Mouse (Mus musculus) kidney, postnatal 0 days (tissue): ENCODE measurements around the gene Timp1. TPM values are rescaled to one million over a fixed set of nuclear protein-coding genes. Genes with fewer than 3 reads are reported as not detected.
A peak's percentile ranks its signal among the peaks of the same experiment; 100 is the strongest.

ENCODE experiments used
- ATAC-seq: fragments of 200-750 bp; cut with Nextera tagmentation; replicated peaks from 2 replicates; pipeline ENCODE4 v1.8.0; 2017; ENCODE audit warnings: low read depth, moderate number of reproducible peaks, moderate TSS enrichment, moderate library complexity; ENCODE audit not compliant: low FRiP score
- DNase-seq: peaks from one replicate; pipeline ENCODE4 v3.0.0-alpha.2; 2016; ENCODE audit warnings: low spot score
- H3K27ac ChIP-seq: fragments of 300-500 bp; sonication (generic); 2 replicates; pipeline ENCODE4 v1.5.1; 2014; ENCODE audit warnings: mild to moderate bottlenecking
- H3K27me3 ChIP-seq: fragments of 300-500 bp; sonication (generic); 2 replicates; pipeline ENCODE4 v1.6.1; 2014; ENCODE audit warnings: low read length, mixed read lengths; ENCODE audit not compliant: insufficient read depth
- H3K36me3 ChIP-seq: fragments of 300-500 bp; sonication (generic); 2 replicates; pipeline ENCODE4 v1.6.1; 2014; ENCODE audit warnings: low read length, mixed read lengths; ENCODE audit not compliant: insufficient read depth
- H3K4me1 ChIP-seq: fragments of 300-500 bp; sonication (generic); replicated peaks from 2 replicates; pipeline ENCODE4 v1.6.1; 2014; ENCODE audit warnings: antibody characterized with exemption, low read length, mixed read lengths; ENCODE audit not compliant: insufficient read depth
- H3K4me2 ChIP-seq: fragments of 300-500 bp; sonication (generic); 2 replicates; pipeline ENCODE4 v1.6.1; 2014; ENCODE audit warnings: mild to moderate bottlenecking, low read length, moderate library complexity, mixed read lengths
- H3K4me3 ChIP-seq: fragments of 300-500 bp; sonication (generic); replicated peaks from 2 replicates; pipeline ENCODE4 v1.5.1; 2014; ENCODE audit warnings: low read depth, low read length
- H3K9ac ChIP-seq: fragments of 300-500 bp; sonication (generic); 2 replicates; pipeline ENCODE4 v1.6.1; 2014; ENCODE audit warnings: low read depth, low read length
- H3K9me3 ChIP-seq: fragments of 300-500 bp; sonication (generic); replicated peaks from 2 replicates; pipeline ENCODE4 v1.6.1; 2016; ENCODE audit warnings: low read length, inconsistent platforms, mixed read lengths
- CTCF ChIP-seq: IDR thresholded peaks from 2 replicates; pipeline ENCODE4 v1.5.1; 2016; ENCODE audit warnings: antibody characterized with exemption, low read depth, mild to moderate bottlenecking, moderate library complexity
- WGBS: fragments of 180-500 bp; shearing (Covaris S2); extraction: QIAGEN DNeasy Blood & Tissue Kit; methylation state at CpG from one replicate; pipeline ENCODE4 v1.1.7; 2014; 5-methylcytosine and 5-hydroxymethylcytosine counted together
- polyA plus RNA-seq: library from polyadenylated mRNA; unstranded; fragments of >200 nt; fragmentation: Nextera tagmentation; extraction: Ambion mirVana; gene quantifications from 2 replicates; pipeline ENCODE4 v1.2.1, GENCODE M21; 2015

The Timp1 gene
- polyA plus RNA-seq, 1 experiment from 2014 or later: 17.2 TPM

GRCm38 (mm10) chrX:20872928-20873500, 3.0 kb downstream of the Timp1 start:
- peak; percentile 22 for DNase-seq

GRCm38 (mm10) chrX:20875241-20875640, 5.3 kb downstream of the Timp1 start:
- Histone ChIP-seq H3K9ac (no peak overlapping the region), H3K4me3 (no peak overlapping the region), H3K9me3 (no peaks in the 10 kb centered on the region), H3K4me2 (no peak overlapping the region), H3K27me3 (no peaks in the 10 kb centered on the region), H3K36me3 (no peaks in the 10 kb centered on the region), H3K4me1 (no peaks in the 10 kb centered on the region), H3K27ac (no peak overlapping the region)
- DNase-seq: no peak
- no peak for TF ChIP-seq CTCF
- 72% methylated on average over 3 of the region's 3 CpGs for WGBS
- ATAC-seq: no peak

More at GRCm38 (mm10) chrX:20872928-20873500, 3.0 kb downstream of the Timp1 start:
- Histone ChIP-seq H3K4me1 (no peaks in the 10 kb centered on the region), H3K4me3 (no peak overlapping the region), H3K27me3 (no peaks in the 10 kb centered on the region), H3K4me2 (no peak overlapping the region), H3K36me3 (no peaks in the 10 kb centered on the region), H3K9me3 (no peaks in the 10 kb centered on the region), H3K9ac (no peak overlapping the region), H3K27ac (no peak overlapping the region)
- TF ChIP-seq CTCF: no peak
- 33% methylated on average over 11 of the region's 11 CpGs for WGBS
- peak; percentile 63; the same call in 1 of the 2 replicates for ATAC-seq

- DNase-seq (no peak), ATAC-seq (no peak)
- 30% methylated on average over 3 of the region's 3 CpGs for WGBS
- Histone ChIP-seq H3K4me1 (no peaks in the 10 kb centered on the region), H3K4me2 (no peak overlapping the region), H3K9me3 (no peaks in the 10 kb centered on the region), H3K27me3 (no peaks in the 10 kb centered on the region), H3K4me3 (no peak overlapping the region), H3K9ac (no peak overlapping the region), H3K27ac (no peak overlapping the region), H3K36me3 (no peaks in the 10 kb centered on the region)
- TF ChIP-seq CTCF: no peak
Measured at GRCm38 (mm10) chrX:20910074-20910473, 40.1 kb downstream of the Timp1 start.

- Histone ChIP-seq H3K4me3 (no peak overlapping the region), H3K36me3 (no peaks in the 10 kb centered on the region), H3K9ac (no peak overlapping the region), H3K4me1 (no peaks in the 10 kb centered on the region), H3K4me2 (no peak overlapping the region), H3K27me3 (no peaks in the 10 kb centered on the region), H3K9me3 (no peaks in the 10 kb centered on the region), H3K27ac (no peak overlapping the region)
- TF ChIP-seq CTCF: no peak
- ATAC-seq (no peak), DNase-seq (no peak)
- WGBS: 85% methylated on average over 6 of the region's 6 CpGs
Measured at GRCm38 (mm10) chrX:20913726-20914125, 43.8 kb downstream of the Timp1 start.

GRCm38 (mm10) chrX:20915075-20915474, 45.1 kb downstream of the Timp1 start:
- Histone ChIP-seq H3K36me3 (no peaks in the 10 kb centered on the region), H3K4me2 (no peak overlapping the region), H3K9ac (no peak overlapping the region), H3K27me3 (no peaks in the 10 kb centered on the region), H3K27ac (no peak overlapping the region), H3K4me1 (no peaks in the 10 kb centered on the region), H3K4me3 (no peak overlapping the region), H3K9me3 (no peaks in the 10 kb centered on the region)
- TF ChIP-seq CTCF: no peak
- DNase-seq (no peak), ATAC-seq (no peak)

GRCm38 (mm10) chrX:20920249-20920843, 50.4 kb downstream of the Timp1 start:
- Histone ChIP-seq H3K9ac (no peak overlapping the region), H3K4me3 (peak overlapping the region; percentile 31), H3K4me1 (no peaks in the 10 kb centered on the region), H3K4me2 (peak overlapping the region; percentile 56), H3K27me3 (no peaks in the 10 kb centered on the region), H3K36me3 (no peaks in the 10 kb centered on the region), H3K9me3 (no peaks in the 10 kb centered on the region), H3K27ac (no peak overlapping the region)
- DNase-seq: no peak
- ATAC-seq: peak; percentile 13; the same call in 1 of the 2 replicates
- 21% methylated on average over 45 of the region's 49 CpGs for WGBS
- peak; percentile 8; the same call in 1 of the 2 replicates for TF ChIP-seq CTCF
